Mouse (Mus musculus): Measurements from ENCODE around the gene Lrrc8d.
"Not testable (repeated sequence)": the region's sequence is repeated elsewhere in the genome, so short reads cannot be mapped to it uniquely, and the experiment has no call there.

The Lrrc8d gene

DNA sequence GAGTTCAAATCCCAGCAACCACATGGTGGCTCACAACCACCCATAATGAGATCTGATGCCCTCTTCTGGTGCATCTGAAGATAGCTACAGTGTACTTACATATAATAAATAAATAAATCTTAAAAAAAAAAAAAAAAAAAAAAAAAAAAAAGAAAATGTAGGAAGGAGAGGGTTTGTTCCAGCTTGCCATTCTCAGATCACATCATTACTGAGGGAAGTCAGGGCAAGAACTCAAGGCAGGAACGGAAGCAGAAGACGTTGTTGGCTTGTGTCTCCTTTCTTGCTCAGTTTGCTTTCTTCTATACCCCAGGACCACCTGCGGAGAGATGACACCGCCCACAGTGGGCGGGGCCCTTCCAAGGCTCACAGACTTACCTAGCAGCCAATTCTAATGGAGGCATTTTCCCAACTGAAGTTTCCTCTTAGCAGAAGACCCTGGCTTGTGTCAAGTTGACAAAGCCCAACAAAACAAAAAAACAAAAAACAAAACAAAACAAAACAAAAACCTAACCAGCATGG lies 165.4 kb downstream of the Lrrc8d start:
- DNase-seq: not testable (repeated sequence)

DNA sequence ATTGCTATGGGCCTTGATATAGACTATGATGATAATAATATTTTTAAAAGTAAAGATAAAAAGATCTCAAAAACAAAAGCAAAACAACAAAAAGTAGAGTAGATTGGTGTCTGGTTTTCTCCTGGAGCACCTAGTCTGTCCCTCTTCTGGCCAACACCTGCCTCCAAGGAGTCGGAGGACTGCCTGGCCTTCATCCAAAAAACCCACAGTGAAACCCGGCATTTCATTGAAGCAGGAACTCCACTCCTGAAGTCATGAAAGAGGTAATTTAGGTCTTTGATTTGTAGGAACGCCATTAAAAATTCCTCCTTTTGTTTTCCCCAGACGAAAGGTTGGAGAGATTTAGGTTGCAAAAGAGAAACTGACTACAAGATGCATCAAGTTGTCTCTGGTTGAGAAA lies 167.7 kb downstream of the Lrrc8d start:
- DNase-seq: no peak

DNA sequence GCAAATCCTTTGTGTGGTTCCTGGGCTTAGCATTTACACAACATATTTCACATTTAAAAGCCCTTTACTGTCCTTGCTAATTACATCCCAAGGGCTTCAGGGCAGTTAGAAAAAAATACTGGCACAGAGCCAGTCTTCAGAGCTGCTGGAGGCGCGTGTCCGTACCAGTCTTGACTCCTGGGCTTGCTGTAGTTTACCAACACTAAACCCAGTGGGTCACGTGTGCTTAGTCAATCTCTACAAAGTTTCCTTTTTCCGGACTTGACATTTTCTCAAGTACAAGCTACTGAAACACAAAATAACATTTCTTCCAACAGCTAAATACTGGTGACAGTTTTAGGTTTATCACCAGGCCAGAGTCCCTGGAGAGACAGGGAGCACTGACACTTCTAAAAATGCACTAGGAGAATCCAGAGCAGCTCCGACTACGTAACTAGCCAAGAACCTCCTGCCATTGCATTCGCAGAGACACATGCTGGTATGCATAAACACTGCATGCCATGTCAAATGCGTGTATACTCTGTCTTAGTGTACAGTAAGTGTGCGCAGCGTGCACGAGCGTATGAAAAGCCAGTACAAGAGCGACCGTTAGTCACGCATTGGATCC lies 168.2 kb downstream of the Lrrc8d start:
- no peak for DNase-seq

DNA sequence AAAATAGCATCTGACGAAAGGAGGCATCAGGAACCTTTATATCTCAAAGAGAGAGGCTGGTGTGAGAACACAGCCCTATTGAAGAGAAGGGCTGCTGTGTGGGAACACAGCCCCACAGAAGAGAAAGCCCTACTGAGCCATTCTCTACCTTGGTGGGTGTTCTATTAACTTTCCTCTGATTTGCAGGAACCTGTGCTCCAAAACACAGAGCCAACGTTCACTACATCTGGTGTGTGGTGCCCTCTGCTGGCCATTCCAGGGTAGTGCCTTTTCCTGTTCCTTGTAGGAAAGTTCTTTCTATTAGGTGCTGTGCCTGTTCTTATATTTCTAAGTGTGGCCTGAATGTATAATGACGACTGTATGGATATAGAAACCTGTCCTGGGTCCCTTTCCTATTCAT lies 168.8 kb downstream of the Lrrc8d start:
- peak; percentile 93 for DNase-seq

DNA sequence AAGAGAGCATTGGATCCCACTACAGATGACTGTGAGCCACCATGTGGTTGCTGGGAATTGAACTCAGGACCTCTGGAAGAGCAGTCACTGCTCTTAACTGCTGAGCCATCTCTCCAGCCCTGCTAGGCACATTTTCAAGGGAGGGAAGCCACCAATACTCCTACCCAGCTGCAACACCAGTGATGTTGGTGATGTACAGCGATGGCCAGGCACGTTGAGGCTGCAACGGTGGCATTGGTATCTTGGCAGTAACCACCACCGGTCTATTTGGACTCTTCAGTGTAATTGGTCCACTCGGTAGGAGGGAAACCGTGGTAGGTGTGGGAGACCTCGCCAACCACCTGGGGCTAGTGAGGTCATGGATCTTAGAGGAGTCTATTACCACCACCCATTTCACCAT lies 170.0 kb downstream of the Lrrc8d start:
- no peak for DNase-seq

DNA sequence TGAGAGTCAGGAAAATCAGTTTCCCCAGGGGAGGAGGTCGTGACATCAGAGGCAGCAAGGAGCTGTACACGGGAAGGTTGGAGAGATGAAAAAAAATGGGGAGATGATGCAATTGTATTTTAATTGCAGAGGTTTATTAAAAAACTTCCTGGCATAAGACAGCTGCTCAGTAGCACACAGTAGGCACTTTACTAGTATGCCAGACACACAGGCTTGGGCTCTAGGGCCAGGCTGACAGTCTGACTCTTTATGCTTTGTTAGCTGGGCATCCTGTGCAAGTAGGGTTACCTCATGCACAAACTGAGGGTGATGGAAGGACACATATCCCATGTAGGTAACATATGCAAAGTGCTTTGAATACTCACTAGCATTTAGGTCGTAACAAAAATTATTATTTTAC lies 171.4 kb downstream of the Lrrc8d start:
- DNase-seq: no peak

DNA sequence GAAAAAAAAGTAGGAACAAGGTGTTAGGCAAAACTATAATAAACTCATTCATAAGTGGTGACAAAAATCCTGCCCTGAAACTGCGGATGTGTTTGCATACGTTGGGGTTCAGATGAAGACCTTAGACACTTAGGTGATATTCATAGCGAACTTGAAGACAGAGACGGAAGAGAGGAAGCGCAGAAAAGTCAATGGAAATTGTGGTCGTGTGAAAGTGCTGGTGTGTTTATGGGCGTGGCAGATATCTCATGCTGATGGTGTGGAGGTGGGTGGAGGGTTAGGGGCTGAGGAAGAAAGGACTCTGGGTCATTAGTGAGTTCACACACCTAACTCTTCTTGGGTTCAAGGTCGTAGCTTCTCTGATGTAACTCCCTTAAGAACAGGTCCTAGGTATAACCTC lies 172.4 kb downstream of the Lrrc8d start:
- DNase-seq: no peak

DNA sequence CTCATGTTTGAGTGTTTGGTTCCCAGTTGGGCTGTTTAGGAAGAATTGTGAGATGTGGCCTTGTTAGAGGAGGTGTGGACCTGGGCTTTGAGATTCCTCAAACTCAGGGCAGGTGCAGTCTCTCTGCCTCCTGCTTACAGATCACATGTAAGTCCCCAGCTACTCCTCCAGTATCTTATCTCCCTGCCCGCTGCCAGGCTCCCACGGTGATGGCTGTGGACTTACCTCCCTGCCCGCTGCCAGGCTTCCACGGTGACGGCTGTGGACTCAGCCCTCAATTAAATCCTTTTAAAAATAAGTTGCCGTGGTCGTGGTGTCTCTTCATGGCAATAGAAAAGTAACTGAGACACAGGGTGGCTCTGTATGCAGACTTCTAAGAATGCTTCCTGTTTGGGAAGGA lies 173.1 kb downstream of the Lrrc8d start:
- DNase-seq: no peak

DNA sequence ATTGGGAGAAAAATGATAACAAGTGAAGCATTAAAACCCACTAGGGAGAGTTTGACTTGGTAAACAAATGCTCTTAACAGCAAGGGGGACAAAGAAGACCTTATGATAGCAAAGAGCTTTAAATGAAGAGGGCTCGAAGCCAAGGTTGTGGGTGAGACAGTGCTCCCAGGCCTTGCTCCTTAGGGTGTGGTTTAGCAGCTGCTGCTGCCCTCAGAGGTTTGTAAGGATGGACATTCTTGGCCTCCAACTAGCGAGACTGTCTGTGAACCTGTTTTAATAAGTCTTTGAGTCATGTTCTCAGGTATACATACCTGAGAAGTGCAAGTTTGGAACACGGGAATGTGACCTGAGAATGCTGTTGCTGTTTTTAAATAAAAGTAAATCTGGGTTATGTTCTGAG lies 174.0 kb downstream of the Lrrc8d start:
- no peak for DNase-seq

DNA sequence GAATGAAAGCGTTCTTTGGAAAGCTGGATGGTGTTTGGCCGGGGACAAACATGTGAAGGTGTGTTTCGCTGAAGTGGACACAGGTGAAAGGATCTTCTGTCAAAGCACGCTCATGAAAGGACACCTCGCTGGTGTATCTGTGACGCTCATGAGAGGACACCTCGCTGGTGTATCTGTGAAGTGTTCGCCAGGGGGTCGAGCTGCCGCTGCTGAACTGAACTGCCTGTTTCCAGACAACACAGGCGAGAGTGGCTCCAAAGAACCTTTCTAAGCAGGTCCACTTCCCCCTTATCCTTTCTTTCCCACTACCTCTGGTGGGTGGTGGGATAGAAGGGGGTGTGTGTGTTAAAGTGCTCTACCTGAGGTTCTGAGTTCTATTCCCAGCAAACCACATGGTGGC lies 174.7 kb downstream of the Lrrc8d start:
- no peak for DNase-seq

DNA sequence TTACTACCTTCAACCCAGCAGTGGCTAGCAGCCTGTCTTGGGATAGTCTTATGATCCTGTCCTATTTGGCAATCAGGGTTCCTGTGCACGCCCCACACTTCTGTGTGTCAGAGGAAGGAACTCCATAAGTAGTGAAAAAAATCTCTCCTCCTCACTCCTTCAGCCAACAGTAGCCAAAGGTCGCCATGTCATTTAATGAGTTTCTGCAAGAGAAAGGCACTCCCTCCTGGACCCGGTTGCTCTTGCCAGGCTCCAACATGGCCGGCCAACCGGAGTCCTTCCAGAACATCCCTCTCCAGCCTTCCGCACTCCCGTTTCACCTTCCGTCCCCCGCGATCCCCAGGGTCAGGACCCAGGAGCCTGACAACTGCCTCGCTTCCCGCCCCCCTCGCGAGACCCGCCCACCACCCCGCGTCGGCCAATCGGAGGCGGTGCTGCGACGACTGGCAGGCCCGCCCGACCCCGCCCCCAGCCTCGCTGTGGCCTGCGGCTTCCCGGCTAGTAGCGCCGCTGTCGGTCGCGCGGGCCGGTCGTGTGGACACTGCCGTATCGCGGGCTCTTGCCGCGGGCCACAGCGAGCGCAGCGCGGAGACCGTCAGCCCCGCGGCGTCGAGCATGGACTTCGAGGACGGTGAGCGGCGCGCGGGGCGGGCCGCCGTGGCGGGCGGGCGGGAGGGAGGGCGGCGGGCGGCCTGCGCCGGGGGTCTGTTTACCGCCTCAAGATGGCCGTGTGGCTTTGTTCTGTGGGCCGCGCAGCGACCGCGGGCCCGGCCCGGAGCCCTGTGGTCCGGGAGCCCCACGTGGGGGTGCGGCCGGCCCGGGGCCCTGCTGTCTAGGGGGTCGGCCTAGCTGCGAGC lies 176.5 kb downstream of the Lrrc8d start, which contains the start of gene Zfp326:
Zfp326 (plus strand) TSS at position 498 of the 857 bp plus-strand sequence.
- DNase-seq: peak; percentile 95

DNA sequence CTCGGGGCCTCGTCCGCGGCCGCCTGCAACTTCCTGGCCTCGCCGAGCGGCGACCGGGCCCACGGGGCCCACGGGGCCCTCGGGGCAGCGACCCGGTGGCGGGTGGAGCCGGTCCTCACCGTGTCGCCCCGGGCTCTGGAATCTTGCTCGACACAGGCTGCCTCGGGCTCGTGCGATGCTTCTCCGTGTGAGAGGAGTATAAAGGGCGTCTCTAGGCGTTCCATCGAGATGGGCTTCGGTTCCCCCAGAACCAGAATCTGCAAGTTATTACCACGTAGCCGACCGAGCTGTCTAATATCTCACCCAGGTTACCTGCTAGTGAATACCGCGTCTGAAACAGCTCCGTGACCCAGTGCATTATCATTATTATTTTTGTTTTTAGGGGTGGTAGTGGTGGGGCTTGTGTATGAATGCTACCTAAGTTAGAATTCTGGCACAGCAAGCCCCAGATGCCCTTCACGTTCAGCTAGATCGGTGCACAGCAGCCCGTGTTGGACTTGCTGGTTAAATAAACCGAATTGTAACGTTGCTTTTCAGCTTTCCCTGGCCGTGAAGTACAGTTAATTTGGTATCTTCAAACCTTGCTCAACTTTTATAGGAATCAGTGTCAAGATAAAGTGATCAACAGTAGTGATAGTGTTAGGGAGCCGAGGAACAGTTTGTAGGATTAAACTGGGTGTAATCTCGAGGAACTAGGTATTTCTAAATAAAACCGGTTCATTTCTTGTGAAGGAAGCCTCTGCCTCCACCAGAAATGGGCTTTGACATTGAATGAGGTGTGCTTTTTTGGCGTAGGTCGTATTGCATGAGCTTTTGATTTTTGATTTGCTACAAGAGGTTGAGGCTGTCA lies 177.4 kb downstream of the Lrrc8d start:
- peak; percentile 40 for DNase-seq
